Mouse (Mus musculus) liver, embryonic 15.5 days (tissue): ENCODE data around the gene Dnajc14. TPM values are rescaled to one million over a fixed set of nuclear protein-coding genes. Genes with fewer than 3 reads are reported as not detected.
A peak's percentile ranks its signal among the peaks of the same experiment; 100 is the strongest.
"Not testable (repeated sequence)": the region's sequence is repeated elsewhere in the genome, so short reads cannot be mapped to it uniquely, and the experiment has no call there.

Source experiments
- ATAC-seq: fragments of 200-750 bp; cut with Nextera tagmentation; 2 replicates; pipeline ENCODE4 v1.8.0; 2017; ENCODE audit warnings: moderate number of reproducible peaks, mild to moderate bottlenecking, moderate library complexity; ENCODE audit not compliant: insufficient read depth
- H3K27ac ChIP-seq: fragments of 300-500 bp; sonication (generic); replicated peaks from 2 replicates; pipeline ENCODE4 v1.5.1; 2015; ENCODE audit warnings: mild to moderate bottlenecking, inconsistent platforms
- H3K27me3 ChIP-seq: fragments of 300-500 bp; sonication (generic); 2 replicates; pipeline ENCODE4 v1.6.1; 2015; ENCODE audit warnings: mild to moderate bottlenecking, inconsistent platforms
- H3K36me3 ChIP-seq: fragments of 300-500 bp; sonication (generic); replicated peaks from 2 replicates; pipeline ENCODE4 v1.6.1; 2015; ENCODE audit warnings: moderate library complexity, mild to moderate bottlenecking, inconsistent platforms
- H3K4me1 ChIP-seq: fragments of 300-500 bp; sonication (generic); replicated peaks from 2 replicates; pipeline ENCODE4 v1.6.1; 2015; ENCODE audit warnings: inconsistent platforms
- H3K4me2 ChIP-seq: fragments of 300-500 bp; sonication (generic); 2 replicates; pipeline ENCODE4 v1.6.1; 2015; ENCODE audit warnings: moderate library complexity, mild to moderate bottlenecking, inconsistent platforms
- H3K4me3 ChIP-seq: fragments of 300-500 bp; sonication (generic); replicated peaks from 2 replicates; pipeline ENCODE4 v1.5.1; 2015; ENCODE audit warnings: mild to moderate bottlenecking, inconsistent platforms
- H3K9ac ChIP-seq: fragments of 300-500 bp; sonication (generic); 2 replicates; pipeline ENCODE4 v1.6.1; 2015; ENCODE audit warnings: moderate library complexity, mild to moderate bottlenecking, inconsistent platforms
- H3K9me3 ChIP-seq: fragments of 300-500 bp; sonication (generic); replicated peaks from 2 replicates; pipeline ENCODE4 v1.6.1; 2016; ENCODE audit warnings: inconsistent platforms
- WGBS: fragments of 180-500 bp; shearing (Covaris S2); methylation state at CpG from one replicate; pipeline ENCODE4 v1.1.7; 2015; ENCODE audit warnings: mixed read lengths; ENCODE audit not compliant: insufficient replicate concordance; 5-methylcytosine and 5-hydroxymethylcytosine counted together
- polyA plus RNA-seq: library from polyadenylated mRNA; unstranded; fragments of >200 nt; fragmentation: Nextera tagmentation; extraction: Ambion mirVana; gene quantifications from 2 replicates; pipeline ENCODE4 v1.2.1, GENCODE M21; 2015

Dnajc14 gene
- polyA plus RNA-seq, 1 experiment from 2014 or later, result 18.3 TPM

DNA sequence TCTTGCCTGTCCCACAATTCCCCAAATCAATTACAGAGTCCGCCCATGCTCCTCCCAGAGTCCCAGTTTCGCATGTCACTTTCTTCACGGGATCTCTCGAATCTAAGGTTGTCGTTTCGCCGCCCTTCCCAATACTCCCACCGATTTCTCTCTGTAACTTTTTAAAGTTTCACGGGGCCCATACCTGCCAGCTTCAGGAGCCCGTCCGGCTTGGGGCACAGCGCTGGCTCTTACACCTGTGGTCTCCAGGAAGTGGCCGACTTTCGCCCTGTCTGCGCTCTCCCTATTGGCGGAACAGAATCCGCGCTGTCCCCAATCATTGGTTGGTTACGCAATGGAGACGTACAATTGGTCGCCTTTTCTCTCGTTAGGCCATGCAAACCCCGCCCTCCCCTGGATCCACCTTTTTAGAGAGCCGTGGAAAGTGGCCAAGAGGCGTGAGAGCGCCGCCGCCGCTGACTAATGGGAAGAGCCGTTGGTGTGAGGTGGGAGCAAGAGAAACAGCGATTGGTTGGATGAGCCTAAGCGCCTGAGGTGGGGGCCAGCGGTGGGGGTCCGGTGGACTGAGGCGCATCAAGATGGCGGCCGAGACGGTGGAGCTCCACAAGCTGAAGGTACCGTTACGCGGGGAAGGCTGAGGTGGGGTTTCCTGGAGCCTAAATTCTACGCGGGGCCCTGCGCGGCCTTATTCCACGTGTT lies 17.6 kb downstream of the Dnajc14 start, which contains the start of gene Ormdl2:
Gene Ormdl2, minus strand, starts transcription at position 288 of the 699 bp plus-strand sequence.
- Histone ChIP-seq H3K9me3 (no peaks in the 10 kb centered on the region), H3K36me3 (peaks cover 48% of the 10 kb centered on the region)
- under 1% methylated on average over 46 of the region's 46 CpGs for WGBS

DNA sequence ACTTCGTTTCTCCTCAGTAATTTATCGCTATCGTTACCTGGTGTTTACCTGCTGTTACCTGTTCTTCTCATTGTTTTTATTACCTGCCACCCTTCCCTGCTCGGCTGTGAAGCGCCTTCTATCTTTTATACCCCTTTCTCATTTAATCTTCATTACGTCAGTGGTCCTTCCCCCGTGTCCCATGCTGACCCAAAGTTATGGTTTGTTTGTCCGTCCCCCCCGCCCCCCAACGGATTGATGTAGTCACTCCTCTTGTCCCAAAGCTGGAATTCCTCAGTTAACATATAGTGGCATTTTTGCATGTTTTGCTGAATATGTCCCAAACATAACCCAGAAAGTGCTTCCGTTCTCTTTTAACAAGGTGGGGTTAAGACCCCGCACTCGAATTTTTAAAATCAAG lies 18.3 kb downstream of the Dnajc14 start:
- H3K4me2 ChIP-seq, result peak overlapping the region; percentile 80
- peaks cover 43% of the 10 kb centered on the region for H3K36me3 ChIP-seq
- H3K9ac ChIP-seq, result peak overlapping the region; percentile 69
- H3K27me3 ChIP-seq, result no peaks in the 10 kb centered on the region
- peak overlapping the region; percentile 78 for H3K27ac ChIP-seq
- no peaks in the 10 kb centered on the region for H3K9me3 ChIP-seq
- peaks cover 31% of the 10 kb centered on the region for H3K4me1 ChIP-seq
- 3% methylated on average over 13 of the region's 13 CpGs for WGBS
- peak overlapping the region; percentile 91 for H3K4me3 ChIP-seq
- ATAC-seq, result no peak

More for the DNA sequence above, 17.6 kb downstream of the Dnajc14 start, which contains the start of gene Ormdl2:
- Histone ChIP-seq H3K4me3 (peak within 1 kb of the TSS; percentile 91), H3K27ac (peak within 1 kb of the TSS; percentile 78), H3K4me2 (peak within 1 kb of the TSS; percentile 80), H3K9ac (peak within 1 kb of the TSS; percentile 69), H3K27me3 (no peaks in the 10 kb centered on the region), H3K4me1 (peaks cover 31% of the 10 kb centered on the region)
- ATAC-seq, result peak; percentile 98

DNA sequence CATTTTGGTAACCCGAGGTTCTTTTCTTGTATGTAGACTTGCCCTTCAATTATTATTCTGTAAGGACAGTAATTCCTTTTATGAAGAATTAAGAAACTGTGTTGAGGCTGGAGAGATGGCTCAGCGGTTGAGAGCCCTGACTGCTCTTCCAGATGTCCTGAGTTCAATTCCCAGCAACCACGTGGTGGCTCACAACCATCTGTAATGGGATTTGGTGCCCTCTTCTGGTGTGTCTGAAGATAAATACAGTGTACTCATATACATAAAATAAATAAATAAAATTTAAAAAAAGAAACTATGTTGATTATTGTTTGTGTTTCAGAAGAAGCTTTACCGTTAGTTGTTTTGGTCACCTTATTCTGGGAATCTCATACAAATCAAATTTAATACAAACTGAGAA lies 19.2 kb downstream of the Dnajc14 start:
- Histone ChIP-seq H3K9ac (peak overlapping the region; percentile 69), H3K36me3 (peaks cover 38% of the 10 kb centered on the region), H3K4me2 (peak overlapping the region; percentile 80), H3K4me3 (peak overlapping the region; percentile 91), H3K4me1 (peaks cover 31% of the 10 kb centered on the region)
- not testable (repeated sequence) for H3K27ac ChIP-seq, H3K9me3 ChIP-seq, ATAC-seq, H3K27me3 ChIP-seq
- WGBS, result 60% methylated on average over 4 of the region's 4 CpGs

DNA sequence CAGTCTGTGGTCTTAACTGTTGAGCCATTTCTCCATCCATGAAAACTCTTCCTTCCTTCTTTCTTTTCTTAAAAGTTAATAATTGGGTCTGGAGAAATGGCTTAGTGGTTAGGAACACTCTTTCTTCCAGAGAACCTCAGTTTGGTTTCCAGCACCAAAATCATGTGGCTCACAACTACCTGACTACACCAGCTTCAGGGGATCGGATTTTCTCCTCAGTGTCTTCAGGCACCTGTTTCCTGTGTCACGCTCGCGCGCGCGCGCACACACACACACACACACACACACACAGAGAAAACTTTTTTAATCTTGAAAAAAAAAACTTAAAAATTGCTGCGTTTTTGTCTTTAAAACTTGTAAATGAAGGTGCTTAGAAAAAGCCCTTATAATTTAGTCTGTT lies 20.0 kb downstream of the Dnajc14 start:
- peaks cover 35% of the 10 kb centered on the region for H3K36me3 ChIP-seq
- no peaks in the 10 kb centered on the region for H3K9me3 ChIP-seq
- no peak overlapping the region for H3K27ac ChIP-seq
- H3K4me2 ChIP-seq, result no peak overlapping the region
- no peaks in the 10 kb centered on the region for H3K27me3 ChIP-seq
- H3K4me1 ChIP-seq, result peaks cover 31% of the 10 kb centered on the region
- no peak overlapping the region for H3K9ac ChIP-seq
- 88% methylated on average over 9 of the region's 9 CpGs for whole genome bisulfite sequencing
- no peak overlapping the region for H3K4me3 ChIP-seq
- ATAC-seq, result no peak

DNA sequence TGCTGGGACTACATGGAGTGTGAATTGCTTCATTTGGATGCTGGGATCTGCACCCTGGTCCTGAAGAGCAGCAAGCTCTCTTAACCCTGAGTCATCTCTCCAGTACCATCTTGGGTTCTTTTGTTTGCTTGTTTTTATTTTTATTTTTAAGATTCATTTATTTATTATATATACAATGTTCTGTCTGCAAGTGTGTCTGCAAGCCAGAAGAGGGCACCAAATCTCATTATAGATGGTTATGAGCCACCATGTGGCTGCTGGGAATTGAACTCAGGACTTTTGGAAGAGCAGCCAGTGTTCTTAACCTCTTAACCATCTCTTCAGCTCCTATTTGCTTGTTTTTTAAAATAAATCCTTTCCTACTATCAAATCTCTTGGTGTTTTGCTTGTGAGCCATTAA lies 33.5 kb downstream of the Dnajc14 start:
- Histone ChIP-seq H3K9me3 (no peaks in the 10 kb centered on the region), H3K27me3 (no peaks in the 10 kb centered on the region), H3K27ac (no peak overlapping the region), H3K4me1 (peaks cover 31% of the 10 kb centered on the region), H3K4me3 (no peak overlapping the region), H3K36me3 (peaks cover 83% of the 10 kb centered on the region), H3K9ac (no peak overlapping the region), H3K4me2 (no peak overlapping the region)
- no peak for ATAC-seq

DNA sequence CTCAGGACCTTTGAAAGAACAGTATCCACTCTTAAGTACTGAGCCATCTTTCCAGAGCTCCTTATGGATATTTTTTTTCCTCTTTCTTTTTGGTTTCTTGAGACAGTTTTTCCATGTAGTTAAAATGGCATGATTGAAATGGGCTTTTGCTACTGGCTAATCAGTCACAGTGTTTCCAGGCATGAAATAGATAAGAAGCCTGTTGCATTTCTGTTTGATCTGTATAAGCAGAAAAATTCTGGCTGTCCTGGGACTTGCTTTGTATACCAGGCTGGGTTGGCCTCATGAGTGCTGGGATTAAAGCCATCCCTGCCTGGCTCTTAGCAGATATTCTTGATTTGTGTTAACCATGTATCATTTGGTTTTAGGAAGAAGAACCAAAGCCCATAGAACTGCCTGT lies 35.6 kb downstream of the Dnajc14 start:
- ATAC-seq, result peak; percentile 59
- no peaks in the 10 kb centered on the region for H3K27me3 ChIP-seq
- H3K27ac ChIP-seq, result peak overlapping the region; percentile 41; the same call in 1 of the 2 replicates
- H3K9ac ChIP-seq, result no peak overlapping the region
- H3K9me3 ChIP-seq, result no peaks in the 10 kb centered on the region
- peaks cover 31% of the 10 kb centered on the region for H3K4me1 ChIP-seq
- H3K4me3 ChIP-seq, result no peak overlapping the region
- peak overlapping the region; percentile 21; the same call in 1 of the 2 replicates for H3K4me2 ChIP-seq
- peaks cover 79% of the 10 kb centered on the region for H3K36me3 ChIP-seq

DNA sequence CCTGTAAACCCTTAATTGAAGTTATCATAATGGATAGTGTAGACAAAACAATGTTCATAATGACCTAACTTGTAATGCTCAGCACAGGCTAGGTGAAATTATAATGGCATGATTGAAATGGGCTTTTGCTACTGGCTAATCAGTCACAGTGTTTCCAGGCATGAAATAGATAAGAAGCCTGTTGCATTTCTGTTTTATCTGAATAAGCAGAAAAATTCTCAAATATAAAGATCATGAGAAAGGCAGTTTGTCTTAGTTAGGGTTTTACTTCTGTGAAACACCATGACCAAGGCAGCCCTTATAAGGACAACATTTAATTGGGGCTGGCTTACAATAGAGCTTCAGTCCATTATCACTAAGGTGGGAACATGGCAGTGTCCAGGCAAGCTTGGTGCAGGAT lies 36.8 kb downstream of the Dnajc14 start:
- ATAC-seq, result peak; percentile 63
- Histone ChIP-seq H3K36me3 (peaks cover 78% of the 10 kb centered on the region), H3K27ac (peak overlapping the region; percentile 54; the same call in 1 of the 2 replicates)

DNA sequence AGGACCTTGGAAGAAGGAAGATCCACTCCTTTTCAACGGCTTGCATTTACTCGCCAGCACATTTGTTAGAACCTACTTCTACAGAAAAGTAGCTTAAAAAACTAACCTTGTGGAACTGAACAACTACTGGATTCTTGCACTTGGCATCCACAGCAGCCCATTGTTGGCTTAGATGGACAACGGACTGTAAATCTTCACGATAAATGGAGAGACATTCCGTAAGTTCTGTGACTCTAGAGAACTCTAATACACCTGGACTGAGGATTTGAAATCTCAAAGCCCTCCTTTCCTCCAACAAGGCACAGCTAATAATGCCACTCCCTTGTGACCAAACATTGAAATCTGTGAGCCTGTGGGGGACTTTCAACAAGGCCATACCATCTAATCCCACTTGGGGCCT lies 39.4 kb downstream of the Dnajc14 start:
- no peak overlapping the region for H3K4me3 ChIP-seq
- H3K9ac ChIP-seq, result no peak overlapping the region
- H3K4me2 ChIP-seq, result no peak overlapping the region
- H3K27me3 ChIP-seq, result no peaks in the 10 kb centered on the region
- H3K9me3 ChIP-seq, result no peaks in the 10 kb centered on the region
- peaks cover 39% of the 10 kb centered on the region for H3K4me1 ChIP-seq
- peaks cover 78% of the 10 kb centered on the region for H3K36me3 ChIP-seq
- no peak overlapping the region for H3K27ac ChIP-seq
- ATAC-seq, result no peak
- 93% methylated on average over 5 of the region's 5 CpGs for WGBS

More for the DNA sequence above, 36.8 kb downstream of the Dnajc14 start:
- Histone ChIP-seq H3K9me3 (no peaks in the 10 kb centered on the region), H3K9ac (no peak overlapping the region), H3K4me2 (no peak overlapping the region), H3K4me1 (peaks cover 32% of the 10 kb centered on the region), H3K4me3 (no peak overlapping the region), H3K27me3 (no peaks in the 10 kb centered on the region)

DNA sequence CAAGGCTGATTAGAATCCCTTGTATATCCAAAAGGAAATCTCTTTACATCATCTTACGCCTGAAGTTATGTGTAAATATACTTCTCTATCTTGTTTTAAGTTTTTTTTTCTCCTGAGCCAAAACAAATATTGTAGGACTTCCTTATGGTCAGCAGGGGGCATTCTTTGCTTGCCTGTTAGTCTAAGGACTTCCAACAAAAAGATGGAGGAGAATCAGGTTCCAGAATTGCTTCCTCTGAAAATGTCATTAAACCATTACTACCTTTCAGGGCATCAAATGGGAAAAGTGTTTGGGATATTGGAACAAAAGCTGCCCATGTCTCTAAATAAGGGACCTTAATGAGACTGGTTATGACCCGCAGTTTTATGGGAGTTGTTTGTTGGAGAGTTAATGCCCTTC lies 41.7 kb downstream of the Dnajc14 start:
- Histone ChIP-seq H3K4me3 (no peak overlapping the region), H3K4me2 (no peak overlapping the region), H3K36me3 (peaks cover 77% of the 10 kb centered on the region), H3K27ac (no peak overlapping the region), H3K4me1 (peaks cover 19% of the 10 kb centered on the region), H3K9ac (no peak overlapping the region), H3K9me3 (no peaks in the 10 kb centered on the region), H3K27me3 (no peaks in the 10 kb centered on the region)
- WGBS, result 84% methylated on average over 2 of the region's 2 CpGs
- ATAC-seq, result no peak

DNA sequence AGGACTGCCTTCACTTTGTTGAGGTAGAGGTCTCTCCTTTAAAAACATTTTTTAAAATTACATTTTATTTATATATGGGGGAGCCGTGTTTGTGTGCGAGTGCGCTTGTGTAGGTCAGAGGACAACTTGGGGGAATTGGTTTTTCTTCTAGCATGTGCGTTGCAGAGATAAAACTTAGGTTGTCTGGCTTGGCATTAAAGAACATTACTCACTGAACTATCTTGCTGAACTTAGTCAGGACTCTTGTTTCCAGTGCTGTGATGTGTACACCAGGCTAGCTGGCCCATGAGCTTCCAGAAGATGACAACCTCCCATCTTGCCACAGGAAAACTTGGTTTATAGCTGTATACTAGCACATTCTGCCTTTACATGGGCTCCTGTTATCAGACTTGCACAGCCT lies 42.8 kb downstream of the Dnajc14 start:
- Histone ChIP-seq H3K4me3 (no peak overlapping the region), H3K27ac (no peak overlapping the region)

DNA sequence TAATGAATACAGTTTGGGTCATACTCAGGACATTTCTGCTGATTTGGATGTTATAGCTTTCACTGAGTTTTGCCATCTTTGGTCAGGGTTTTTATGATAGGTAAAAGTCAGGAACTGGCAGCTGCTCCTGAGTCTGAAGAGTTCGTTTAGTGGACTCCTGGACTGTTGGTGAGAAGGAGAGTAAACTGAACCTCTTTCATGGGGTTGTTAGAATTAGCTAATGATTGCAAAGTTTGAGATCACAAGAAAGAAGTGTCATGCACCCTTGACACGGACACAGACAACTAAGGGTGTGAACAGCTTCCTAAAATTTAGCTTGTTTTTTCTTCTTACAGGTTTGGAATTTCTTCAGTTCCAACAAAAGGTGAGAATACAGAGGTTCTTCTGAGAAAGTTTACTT lies 44.6 kb downstream of the Dnajc14 start:
- H3K4me1 ChIP-seq, result 0 out of 2 replicates have a peak, but pooled peaks cover 8% of the 10 kb centered on the region
- peaks cover 66% of the 10 kb centered on the region for H3K36me3 ChIP-seq
- H3K4me2 ChIP-seq, result no peak overlapping the region
- WGBS, result 69% methylated on average over 2 of the region's 2 CpGs
- H3K9ac ChIP-seq, result no peak overlapping the region
- H3K27me3 ChIP-seq, result no peaks in the 10 kb centered on the region
- no peak overlapping the region for H3K27ac ChIP-seq
- H3K4me3 ChIP-seq, result no peak overlapping the region
- no peaks in the 10 kb centered on the region for H3K9me3 ChIP-seq
- ATAC-seq, result no peak

More for the DNA sequence above, 42.8 kb downstream of the Dnajc14 start:
- Histone ChIP-seq H3K27me3 (no peaks in the 10 kb centered on the region), H3K9me3 (no peaks in the 10 kb centered on the region), H3K9ac (no peak overlapping the region), H3K36me3 (peaks cover 73% of the 10 kb centered on the region), H3K4me1 (peaks cover 8% of the 10 kb centered on the region; the same call in 1 of the 2 replicates), H3K4me2 (no peak overlapping the region)
- 66% methylated on average over 4 of the region's 4 CpGs for WGBS
- no peak for ATAC-seq

DNA sequence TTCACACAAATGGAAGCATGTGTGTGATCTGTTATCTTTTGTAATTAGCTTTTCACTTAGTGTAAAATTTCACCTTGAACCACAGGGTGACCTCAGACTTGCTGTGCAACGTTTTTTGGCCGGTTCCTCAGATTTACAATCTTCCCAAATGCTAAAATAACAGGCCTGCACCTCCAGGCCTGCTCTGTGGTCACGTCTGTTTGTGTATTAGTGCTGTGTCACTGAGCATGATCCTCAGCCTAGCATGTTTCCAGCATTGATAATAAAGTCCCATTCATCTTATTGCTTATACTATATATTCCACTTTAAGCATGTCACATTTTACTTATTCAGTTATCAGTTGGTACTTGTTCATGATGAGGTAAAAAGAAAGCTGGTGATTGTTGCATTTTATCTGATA lies 46.5 kb downstream of the Dnajc14 start:
- H3K4me3 ChIP-seq, result no peak overlapping the region

More for the DNA sequence above, 46.5 kb downstream of the Dnajc14 start:
- Histone ChIP-seq H3K27ac (no peak overlapping the region), H3K36me3 (peaks cover 62% of the 10 kb centered on the region), H3K4me2 (no peak overlapping the region), H3K27me3 (no peaks in the 10 kb centered on the region), H3K9ac (no peak overlapping the region), H3K9me3 (no peaks in the 10 kb centered on the region), H3K4me1 (0 out of 2 replicates have a peak, but pooled peaks cover 8% of the 10 kb centered on the region)
- 49% methylated on average over 3 of the region's 3 CpGs for WGBS
- ATAC-seq, result no peak
